Mouse (Mus musculus) lung, adult 2 months (tissue): ENCODE results near the gene Bcl2.

Experiments used
- CTCF ChIP-seq: fragments of 200-500 bp; IDR thresholded peaks from 2 replicates; pipeline ENCODE4 v1.5.1; 2011; ENCODE audit warnings: mild to moderate bottlenecking, low read length, control low read depth; ENCODE audit not compliant: insufficient read depth
- POLR2A ChIP-seq: fragments of 200-500 bp; IDR thresholded peaks from 2 replicates; pipeline ENCODE4 v1.6.1; 2011; ENCODE audit warnings: low read depth, mild to moderate bottlenecking, control low read depth, low read length, borderline replicate concordance; ENCODE audit errors: extremely low read depth

GRCm38 (mm10) chr1:106650427-106650826 is 63.6 kb downstream of the Bcl2 start:
- no peak for TF ChIP-seq CTCF
- no peak for TF ChIP-seq POLR2A
